Mouse (Mus musculus) forebrain, postnatal 0 days (tissue): ENCODE results near the gene Bloc1s4. TPM values are rescaled to one million over a fixed set of nuclear protein-coding genes. Genes with fewer than 3 reads are reported as not detected.

Experiments used
- ATAC-seq: fragments of 200-750 bp; cut with Nextera tagmentation; 2 replicates; pipeline ENCODE4 v1.8.0; 2017; ENCODE audit warnings: mild to moderate bottlenecking, moderate library complexity
- DNase-seq: peaks from one replicate; pipeline ENCODE4 v3.0.0-alpha.2; 2015
- H3K27ac ChIP-seq: fragments of 300-500 bp; sonication (generic); 2 replicates; pipeline ENCODE4 v1.5.1; 2014; ENCODE audit warnings: low read depth, mild to moderate bottlenecking, antibody characterized with exemption, low read length, moderate library complexity, mixed read lengths
- H3K27me3 ChIP-seq: fragments of 300-500 bp; sonication (generic); 2 replicates; pipeline ENCODE4 v1.6.1; 2014; ENCODE audit warnings: mild to moderate bottlenecking, low read length, mixed read lengths; ENCODE audit not compliant: insufficient read depth
- H3K36me3 ChIP-seq: fragments of 300-500 bp; sonication (generic); 2 replicates; pipeline ENCODE4 v1.6.1; 2014; ENCODE audit warnings: mild to moderate bottlenecking, moderate library complexity; ENCODE audit not compliant: insufficient read depth
- H3K4me1 ChIP-seq: fragments of 300-500 bp; sonication (generic); 2 replicates; pipeline ENCODE4 v1.6.1; 2014; ENCODE audit warnings: antibody characterized with exemption; ENCODE audit not compliant: insufficient read depth
- H3K4me2 ChIP-seq: fragments of 300-500 bp; sonication (generic); 2 replicates; pipeline ENCODE4 v1.6.1; 2014; ENCODE audit warnings: low read depth, mild to moderate bottlenecking, moderate library complexity
- H3K4me3 ChIP-seq: fragments of 300-500 bp; sonication (generic); 2 replicates; pipeline ENCODE4 v1.5.1; 2014; ENCODE audit warnings: low read depth, low read length, mixed read lengths
- H3K9ac ChIP-seq: fragments of 300-500 bp; sonication (generic); 2 replicates; pipeline ENCODE4 v1.6.1; 2014; ENCODE audit warnings: mild to moderate bottlenecking
- H3K9me3 ChIP-seq: fragments of 300-500 bp; sonication (generic); 2 replicates; pipeline ENCODE4 v1.6.1; 2016; ENCODE audit warnings: low read length
- CTCF ChIP-seq: sonication (generic); IDR thresholded peaks from 2 replicates; pipeline ENCODE4 v1.5.1; 2016; ENCODE audit warnings: antibody characterized with exemption, control low read depth, low read depth
- WGBS: fragments of 180-500 bp; shearing (Covaris S2); extraction: QIAGEN DNeasy Blood & Tissue Kit; methylation state at CpG from one replicate; pipeline ENCODE4 v1.1.7; 2014; 5-methylcytosine and 5-hydroxymethylcytosine counted together
- polyA plus RNA-seq: library from polyadenylated mRNA; unstranded; fragments of >200 nt; fragmentation: Nextera tagmentation; extraction: Ambion mirVana; gene quantifications from 2 replicates; pipeline ENCODE4 v1.2.1, GENCODE M21; 2015
- total RNA-seq: library from RNA; depleted of rRNA; stranded (reverse); fragments of >200 nt; gene quantifications from 2 replicates; pipeline ENCODE4 v1.2.3, GENCODE M21; 2014

Gene Bloc1s4
- total and polyA plus RNA-seq, 2 experiments from 2014 or later = 23.6 to 32.7 TPM

- no peak for TF ChIP-seq CTCF
- Histone ChIP-seq H3K4me3 (no peak overlapping the region), H3K9me3 (no peaks in the 10 kb centered on the region), H3K27ac (no peak overlapping the region), H3K4me2 (no peak overlapping the region), H3K36me3 (no peaks in the 10 kb centered on the region), H3K27me3 (no peaks in the 10 kb centered on the region), H3K9ac (no peak overlapping the region), H3K4me1 (no peaks in the 10 kb centered on the region)
- no peak for ATAC-seq
- WGBS = 82% methylated on average over 7 of the region's 7 CpGs
- DNase-seq = no peak
Measured at GRCm38 (mm10) chr5:36724274-36724673, 24.2 kb downstream of the Bloc1s4 start.

GRCm38 (mm10) chr5:36723356-36723755, 25.1 kb downstream of the Bloc1s4 start:
- 72% methylated on average over 9 of the region's 9 CpGs for WGBS
- no peak overlapping the region for H3K4me3 ChIP-seq
- ATAC-seq = no peak
- DNase-seq = no peak
- no peak overlapping the region for H3K4me2 ChIP-seq
- H3K9me3 ChIP-seq = no peaks in the 10 kb centered on the region
- no peak overlapping the region for H3K27ac ChIP-seq
- no peak for TF ChIP-seq CTCF
- no peak overlapping the region for H3K9ac ChIP-seq
- no peaks in the 10 kb centered on the region for H3K36me3 ChIP-seq
- H3K4me1 ChIP-seq = no peaks in the 10 kb centered on the region
- no peaks in the 10 kb centered on the region for H3K27me3 ChIP-seq

GRCm38 (mm10) chr5:36722415-36722856, 26.0 kb downstream of the Bloc1s4 start:
- Histone ChIP-seq H3K4me1 (no peaks in the 10 kb centered on the region), H3K9me3 (no peaks in the 10 kb centered on the region), H3K36me3 (no peaks in the 10 kb centered on the region), H3K27ac (no peak overlapping the region), H3K9ac (no peak overlapping the region), H3K4me3 (no peak overlapping the region), H3K4me2 (no peak overlapping the region), H3K27me3 (no peaks in the 10 kb centered on the region)
- no peak for TF ChIP-seq CTCF
- ATAC-seq (no peak), DNase-seq (no peak)
- WGBS = 80% methylated on average over 6 of the region's 6 CpGs

GRCm38 (mm10) chr5:36720710-36721375, 27.6 kb downstream of the Bloc1s4 start:
- Histone ChIP-seq H3K4me2 (no peak overlapping the region), H3K27me3 (no peaks in the 10 kb centered on the region), H3K9ac (no peak overlapping the region), H3K4me3 (no peak overlapping the region), H3K4me1 (no peaks in the 10 kb centered on the region), H3K9me3 (no peaks in the 10 kb centered on the region), H3K27ac (no peak overlapping the region), H3K36me3 (no peaks in the 10 kb centered on the region)
- no peak for TF ChIP-seq CTCF
- ATAC-seq (no peak), DNase-seq (no peak)
- 76% methylated on average over 5 of the region's 5 CpGs for WGBS

GRCm38 (mm10) chr5:36720219-36720618, 28.2 kb downstream of the Bloc1s4 start:
- Histone ChIP-seq H3K27ac (no peak overlapping the region), H3K4me2 (no peak overlapping the region), H3K4me3 (no peak overlapping the region), H3K27me3 (no peaks in the 10 kb centered on the region), H3K4me1 (no peaks in the 10 kb centered on the region), H3K9ac (no peak overlapping the region), H3K9me3 (no peaks in the 10 kb centered on the region), H3K36me3 (no peaks in the 10 kb centered on the region)
- WGBS = 87% methylated on average over 5 of the region's 5 CpGs
- DNase-seq (no peak), ATAC-seq (no peak)
- TF ChIP-seq CTCF = no peak

GRCm38 (mm10) chr5:36719601-36720000, 28.8 kb downstream of the Bloc1s4 start:
- H3K4me1 ChIP-seq = no peaks in the 10 kb centered on the region
- ATAC-seq = no peak
- H3K36me3 ChIP-seq = no peaks in the 10 kb centered on the region
- DNase-seq = no peak
- no peak overlapping the region for H3K4me2 ChIP-seq
- 86% methylated on average over 3 of the region's 3 CpGs for WGBS
- no peak overlapping the region for H3K9ac ChIP-seq
- no peak overlapping the region for H3K4me3 ChIP-seq
- H3K27me3 ChIP-seq = no peaks in the 10 kb centered on the region
- H3K27ac ChIP-seq = no peak overlapping the region
- no peak for TF ChIP-seq CTCF
- no peaks in the 10 kb centered on the region for H3K9me3 ChIP-seq

GRCm38 (mm10) chr5:36719135-36719534, 29.3 kb downstream of the Bloc1s4 start:
- no peak overlapping the region for H3K4me2 ChIP-seq
- no peak for TF ChIP-seq CTCF
- no peaks in the 10 kb centered on the region for H3K4me1 ChIP-seq
- H3K27me3 ChIP-seq = no peaks in the 10 kb centered on the region
- no peak for DNase-seq
- no peaks in the 10 kb centered on the region for H3K36me3 ChIP-seq
- H3K4me3 ChIP-seq = no peak overlapping the region
- H3K27ac ChIP-seq = no peak overlapping the region
- WGBS = 79% methylated on average over 5 of the region's 5 CpGs
- H3K9ac ChIP-seq = no peak overlapping the region
- no peaks in the 10 kb centered on the region for H3K9me3 ChIP-seq
- no peak for ATAC-seq

GRCm38 (mm10) chr5:36717889-36718288, 30.6 kb downstream of the Bloc1s4 start:
- no peak overlapping the region for H3K27ac ChIP-seq
- H3K27me3 ChIP-seq = no peaks in the 10 kb centered on the region
- H3K9ac ChIP-seq = no peak overlapping the region
- no peak for DNase-seq
- no peaks in the 10 kb centered on the region for H3K9me3 ChIP-seq
- WGBS = 70% methylated on average over 3 of the region's 3 CpGs
- peaks cover 4% of the 10 kb centered on the region for H3K4me1 ChIP-seq
- no peaks in the 10 kb centered on the region for H3K36me3 ChIP-seq
- no peak overlapping the region for H3K4me3 ChIP-seq
- H3K4me2 ChIP-seq = no peak overlapping the region
- no peak for TF ChIP-seq CTCF
- ATAC-seq = no peak
